Comparison of ENCODE assay signal across 16 mouse cellular contexts in the genomic region with DNA sequence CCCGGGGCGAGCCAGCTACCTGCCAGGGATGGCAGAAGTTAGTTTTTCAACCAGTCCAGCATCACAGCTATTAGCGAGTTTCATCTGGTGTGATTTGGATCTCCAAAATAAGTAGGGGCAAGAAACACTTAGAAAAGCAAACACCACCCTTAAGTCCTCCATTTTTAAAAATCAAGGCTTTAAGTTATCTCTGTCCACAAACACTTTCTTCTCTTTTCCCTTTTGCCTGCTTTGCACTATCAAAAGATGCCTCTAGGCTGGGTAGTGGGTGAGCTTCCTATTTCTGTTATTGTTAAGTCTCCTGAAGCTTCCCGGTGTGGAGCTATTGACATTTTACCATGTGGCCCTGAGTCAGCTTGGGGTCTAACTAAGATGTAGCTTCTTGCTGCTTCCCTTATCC. TPM values are rescaled to one million over a fixed set of nuclear protein-coding genes. Genes with fewer than 3 reads are reported as not detected.
A peak's percentile ranks its signal among the peaks of the same experiment; 100 is the strongest.
DNase-seq lines count a peak whose midpoint lies in the region; ATAC-seq and TF ChIP-seq lines count a peak whose summit lies in the region.
"Had no signal": no experiment of that assay in that cellular context is flagged by ENCODE, and none has a peak within 500 bp of the region (broad histone marks: within the 10 kb centered on the region; RNA-seq: fewer than 3 reads in every experiment).

No protein-coding gene starts in this region.

- H3K36me3 ChIP-seq in kidney, adult 2 months (ENCODE audit: control insufficient read depth, insufficient read depth, low read length): no peaks in the 10 kb centered on the region; the same call in 1 of the 2 replicates
- no peaks in the 10 kb centered on the region for H3K36me3 ChIP-seq in embryonic facial prominence, embryonic 14.5 days (ENCODE audit: control insufficient read depth, insufficient read depth, low read length)
- no peaks in the 10 kb centered on the region for H3K36me3 ChIP-seq in limb, embryonic 12.5 days
- no peaks in the 10 kb centered on the region for H3K36me3 ChIP-seq in neural tube, embryonic 11.5 days (ENCODE audit: control insufficient read depth, insufficient read depth, low read length)
- H3K36me3 ChIP-seq: heart, embryonic 10.5 days; liver, embryonic 15.5 days had no signal

- H3K4me2 ChIP-seq in embryonic facial prominence, embryonic 14.5 days (ENCODE audit: low read depth, low read length): peak overlapping the region; percentile 52
- H3K4me2 ChIP-seq in limb, embryonic 12.5 days: peak overlapping the region; percentile 57
- H3K4me2 ChIP-seq in neural tube, embryonic 11.5 days (ENCODE audit: low read depth): peak overlapping the region; percentile 34
- H3K4me2 ChIP-seq: liver, embryonic 15.5 days had no signal

- H3K27me3 ChIP-seq in kidney, adult 2 months (replicated peaks; ENCODE audit: control insufficient read depth, insufficient read depth, low read length): peaks cover 4% of the 10 kb centered on the region; the same call in 1 of the 2 replicates
- H3K27me3 ChIP-seq in embryonic facial prominence, embryonic 14.5 days (replicated peaks; ENCODE audit: control insufficient read depth, insufficient read depth, low read length): peaks cover 85% of the 10 kb centered on the region
- peaks cover 86% of the 10 kb centered on the region for H3K27me3 ChIP-seq in limb, embryonic 12.5 days
- H3K27me3 ChIP-seq in neural tube, embryonic 11.5 days (ENCODE audit: control insufficient read depth, insufficient read depth, low read length): peaks cover 91% of the 10 kb centered on the region

- no peak for TF ChIP-seq CTCF in kidney, adult 2 months (conservative IDR thresholded peaks at IDR 0.05; ENCODE audit: insufficient read depth, insufficient read length, low read depth, low read length)

- peak; percentile 17 for DNase-seq in kidney, adult 2 months
- no peak for DNase-seq in kidney, postnatal 36 days
- DNase-seq in embryonic facial prominence, embryonic 14.5 days (ENCODE audit: low spot score): no peak
- DNase-seq in neural tube, embryonic 11.5 days (ENCODE audit: low spot score): no peak
- no peak for DNase-seq in right cerebral cortex, postnatal 36 days (ENCODE audit: low spot score in 2 of 2)
- DNase-seq in spleen, postnatal 36 days (ENCODE audit: low spot score in 2 of 2): no peak
- no peak for DNase-seq in cerebellum, adult 11 months
- DNase-seq: gastrocnemius, adult 2 months had no signal

- no peaks in the 10 kb centered on the region for H3K4me1 ChIP-seq in kidney, adult 2 months (ENCODE audit: control insufficient read depth, insufficient read depth, low read length)
- no peaks in the 10 kb centered on the region for H3K4me1 ChIP-seq in embryonic facial prominence, embryonic 14.5 days (ENCODE audit: control insufficient read depth, insufficient read depth, low read length)
- peaks cover 14% of the 10 kb centered on the region; the same call in 1 of the 2 replicates for H3K4me1 ChIP-seq in limb, embryonic 12.5 days (replicated peaks)
- H3K4me1 ChIP-seq in neural tube, embryonic 11.5 days (ENCODE audit: control insufficient read depth, insufficient read depth, low read length): no peaks in the 10 kb centered on the region
- H3K4me1 ChIP-seq: liver, embryonic 15.5 days had no signal

- peak overlapping the region; percentile 78 for H3K9ac ChIP-seq in embryonic facial prominence, embryonic 14.5 days (ENCODE audit: low read depth, low read length)
- H3K9ac ChIP-seq in limb, embryonic 12.5 days (replicated peaks): peak overlapping the region; percentile 68
- H3K9ac ChIP-seq in neural tube, embryonic 11.5 days (ENCODE audit: low read length): peak overlapping the region; percentile 28
- H3K9ac ChIP-seq: liver, embryonic 15.5 days had no signal

- no peaks in the 10 kb centered on the region for H3K9me3 ChIP-seq in embryonic facial prominence, embryonic 14.5 days (ENCODE audit: control insufficient read depth, low read length)
- no peaks in the 10 kb centered on the region for H3K9me3 ChIP-seq in limb, embryonic 12.5 days
- H3K9me3 ChIP-seq in neural tube, embryonic 11.5 days (ENCODE audit: control insufficient read depth, low read length): no peaks in the 10 kb centered on the region
- H3K9me3 ChIP-seq: heart, embryonic 10.5 days; liver, embryonic 15.5 days had no signal

- no peak for ATAC-seq in embryonic facial prominence, embryonic 14.5 days (ENCODE audit: low read depth)
- no peak for ATAC-seq in limb, embryonic 12.5 days (ENCODE audit: insufficient number of reproducible peaks, insufficient read depth, low FRiP score, low TSS enrichment, low read depth)
- ATAC-seq in neural tube, embryonic 11.5 days (ENCODE audit: insufficient read depth, low FRiP score, low TSS enrichment): no peak

- WGBS in kidney, adult 2 months: 4% methylated on average over 4 of the region's 4 CpGs
- WGBS in embryonic facial prominence, embryonic 14.5 days: 5% methylated on average over 4 of the region's 4 CpGs
- WGBS in limb, embryonic 12.5 days: under 1% methylated on average over 4 of the region's 4 CpGs
- WGBS in neural tube, embryonic 11.5 days: 2% methylated on average over 4 of the region's 4 CpGs

- TF ChIP-seq POLR2A in kidney, adult 2 months (IDR thresholded peaks at IDR 0.05; ENCODE audit: low read depth, low read length): no peak

- peak overlapping the region; percentile 51 for H3K4me3 ChIP-seq in kidney, adult 2 months (ENCODE audit: insufficient read depth, low read depth, low read length)
- peak overlapping the region; percentile 46 for H3K4me3 ChIP-seq in embryonic facial prominence, embryonic 14.5 days (ENCODE audit: low read depth, low read length)
- H3K4me3 ChIP-seq in limb, embryonic 12.5 days (replicated peaks): peak overlapping the region; percentile 45
- peak overlapping the region; percentile 42 for H3K4me3 ChIP-seq in neural tube, embryonic 11.5 days (ENCODE audit: low read depth, low read length)
- H3K4me3 ChIP-seq: gastrocnemius, adult 2 months; liver, embryonic 15.5 days had no signal

- peak overlapping the region; percentile 89 for H3K27ac ChIP-seq in kidney, adult 2 months (ENCODE audit: insufficient read depth, low read depth, low read length)
- H3K27ac ChIP-seq in embryonic facial prominence, embryonic 14.5 days (replicated peaks; ENCODE audit: low read depth, low read length): peak overlapping the region; percentile 89; the same call in 1 of the 2 replicates
- H3K27ac ChIP-seq in limb, embryonic 12.5 days: peak overlapping the region; percentile 66
- H3K27ac ChIP-seq in neural tube, embryonic 11.5 days (ENCODE audit: low read depth, low read length): no peak overlapping the region
- H3K27ac ChIP-seq: gastrocnemius, adult 2 months; heart, embryonic 10.5 days; liver, embryonic 15.5 days; macrophage had no signal

RNA-seq across cellular contexts. Expression of a gene that starts 4.5 kb away (rescaled TPM):
- polyA plus RNA-seq in kidney, adult 2 months (2012; rRNA removed): 36.0 and 44.2 TPM in 2 replicates
- polyA plus RNA-seq in embryonic facial prominence, embryonic 14.5 days (2014; fragmentation: Nextera tagmentation; extraction: Ambion mirVana): 15.1 and 20.3 TPM in 2 replicates
- polyA plus RNA-seq in limb, embryonic 12.5 days (2016; fragmentation: Nextera tagmentation; extraction: Ambion mirVana): 49.9 and 52.6 TPM in 2 replicates
- polyA plus RNA-seq in neural tube, embryonic 11.5 days (2014; fragmentation: Nextera tagmentation; extraction: Ambion mirVana): 43.5 and 48.6 TPM in 2 replicates
- polyA plus RNA-seq: C2C12; intestine, embryonic 14.5 days; macrophage; small intestine, adult 2 months; testis, adult 2 months had no signal

Comparison
In these comparisons a context has a peak if more than half of its experiments do, and no peak if none do; other contexts are left out.
1. H3K9ac ChIP-seq: peak in every context shown above with its lines; median percentile 78 in embryonic facial prominence, embryonic 14.5 days; 68 in limb, embryonic 12.5 days; 28 in neural tube, embryonic 11.5 days.